Mouse (Mus musculus) small intestine, adult 2 months (tissue): Measurements from ENCODE around the gene Rasa3. TPM values are rescaled to one million over a fixed set of nuclear protein-coding genes. Genes with fewer than 3 reads are reported as not detected.
A peak's percentile ranks its signal among the peaks of the same experiment; 100 is the strongest.

ENCODE experiments used
- H3K27ac ChIP-seq: fragments of 200-500 bp; 2 replicates; pipeline ENCODE4 v1.5.1; 2012; ENCODE audit warnings: low read depth, low read length, control low read depth, inconsistent platforms; ENCODE audit not compliant: insufficient read depth
- H3K27me3 ChIP-seq: fragments of 200-500 bp; 2 replicates; pipeline ENCODE4 v1.6.1; 2012; ENCODE audit warnings: mild to moderate bottlenecking, moderate library complexity, low read length, inconsistent platforms; ENCODE audit not compliant: control insufficient read depth, insufficient read depth
- H3K36me3 ChIP-seq: fragments of 200-500 bp; 2 replicates; pipeline ENCODE4 v1.6.1; 2012; ENCODE audit warnings: mild to moderate bottlenecking, low read length, control low read depth, inconsistent platforms; ENCODE audit not compliant: control insufficient read depth, insufficient read depth
- H3K4me1 ChIP-seq: fragments of 200-500 bp; 2 replicates; pipeline ENCODE4 v1.6.1; 2012; ENCODE audit warnings: low read length, inconsistent platforms, mixed read lengths; ENCODE audit not compliant: control insufficient read depth, insufficient read depth, insufficient read length
- H3K4me3 ChIP-seq: fragments of 200-500 bp; 2 replicates; pipeline ENCODE4 v1.5.1; 2012; ENCODE audit warnings: low read depth, mild to moderate bottlenecking, control low read depth, inconsistent platforms, low read length, moderate library complexity
- CTCF ChIP-seq: fragments of 200-500 bp; IDR thresholded peaks from 2 replicates; pipeline ENCODE4 v1.5.1; 2012; ENCODE audit warnings: low read depth, mild to moderate bottlenecking, control low read depth, inconsistent platforms, low read length, moderate library complexity, mixed read lengths; ENCODE audit not compliant: insufficient replicate concordance, insufficient read length; ENCODE audit errors: extremely low read depth
- POLR2A ChIP-seq: fragments of 200-500 bp; IDR thresholded peaks from 2 replicates; pipeline ENCODE4 v1.6.1; 2012; ENCODE audit warnings: low read depth, mild to moderate bottlenecking, control low read depth, inconsistent platforms, low read length, moderate library complexity
- WGBS: fragments of 180-500 bp; shearing (Covaris S2); methylation state at CpG from one replicate; pipeline ENCODE4 v1.1.7; 2018; 5-methylcytosine and 5-hydroxymethylcytosine counted together
- polyA plus RNA-seq: library from polyadenylated mRNA; depleted of rRNA; stranded (reverse); fragments of >200 nt; gene quantifications from 2 replicates; pipeline ENCODE4 v1.2.3, GENCODE M21; 2012

The Rasa3 gene
- polyA plus RNA-seq, 1 experiment: 13.1 TPM

DNA sequence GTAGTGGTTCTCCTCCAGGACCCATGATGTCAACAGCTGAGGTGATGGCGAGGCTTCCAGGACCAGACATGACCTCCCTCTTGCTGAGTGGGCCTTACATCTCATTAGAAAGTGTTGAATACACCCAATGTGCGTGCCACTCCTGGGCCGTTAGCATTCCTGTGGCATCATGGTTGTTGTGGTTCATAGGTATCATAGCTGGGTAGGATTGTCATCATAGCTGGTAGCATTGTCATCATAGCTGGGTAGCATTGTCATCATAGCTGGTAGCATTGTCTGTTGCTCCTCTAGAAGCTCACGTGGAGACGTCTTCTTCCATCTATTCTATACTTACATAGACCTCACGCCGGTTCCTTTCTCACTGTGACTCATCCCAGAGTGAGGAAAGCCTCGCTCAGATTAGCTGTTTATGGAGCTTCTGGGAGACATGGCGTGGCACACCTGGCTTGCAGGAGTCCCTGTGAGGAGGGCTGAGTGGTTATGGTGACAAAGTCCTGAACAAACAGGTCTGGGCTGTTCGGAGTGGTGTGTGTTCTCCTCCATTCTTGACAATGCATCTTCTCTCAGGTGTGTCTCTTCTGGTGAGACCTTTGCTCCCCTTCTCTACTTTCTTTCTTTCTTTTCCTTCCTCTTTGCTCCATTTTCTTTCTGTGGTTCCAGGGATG, 17.9 kb upstream of the Rasa3 start:
- H3K4me1 ChIP-seq: peaks cover 42% of the 10 kb centered on the region
- WGBS: 50% methylated on average over 10 of the region's 10 CpGs
- no peaks in the 10 kb centered on the region for H3K36me3 ChIP-seq
- no peak overlapping the region for H3K4me3 ChIP-seq
- peak overlapping the region; percentile 72 for H3K27ac ChIP-seq
- H3K27me3 ChIP-seq: no peaks in the 10 kb centered on the region
- TF ChIP-seq POLR2A: no peak
- TF ChIP-seq CTCF: no peak

DNA sequence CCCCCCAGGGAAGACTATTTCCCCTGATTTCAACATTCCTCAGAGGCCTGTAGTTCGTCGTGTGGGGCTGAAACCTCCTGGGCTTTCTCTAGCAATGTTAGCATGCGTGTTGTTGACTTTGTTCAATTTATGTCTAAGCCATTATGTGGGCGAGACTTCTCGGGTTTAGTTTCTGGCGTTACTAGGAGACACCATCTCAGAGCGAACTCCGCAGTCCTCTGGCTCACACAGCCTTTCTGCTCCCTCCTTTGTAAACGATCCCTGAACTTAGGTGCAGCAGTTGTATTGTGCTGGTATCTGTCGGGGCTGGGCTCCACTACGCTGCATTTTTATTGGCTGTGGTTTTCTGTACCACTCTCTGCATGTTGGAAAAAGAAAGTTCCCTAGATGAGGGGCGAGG, 17.3 kb upstream of the Rasa3 start:
- Histone ChIP-seq H3K27me3 (no peaks in the 10 kb centered on the region), H3K4me1 (peaks cover 42% of the 10 kb centered on the region), H3K4me3 (no peak overlapping the region), H3K27ac (peak overlapping the region; percentile 72), H3K36me3 (no peaks in the 10 kb centered on the region)
- no peak for TF ChIP-seq POLR2A
- TF ChIP-seq CTCF: no peak
- WGBS: 42% methylated on average over 12 of the region's 12 CpGs

DNA sequence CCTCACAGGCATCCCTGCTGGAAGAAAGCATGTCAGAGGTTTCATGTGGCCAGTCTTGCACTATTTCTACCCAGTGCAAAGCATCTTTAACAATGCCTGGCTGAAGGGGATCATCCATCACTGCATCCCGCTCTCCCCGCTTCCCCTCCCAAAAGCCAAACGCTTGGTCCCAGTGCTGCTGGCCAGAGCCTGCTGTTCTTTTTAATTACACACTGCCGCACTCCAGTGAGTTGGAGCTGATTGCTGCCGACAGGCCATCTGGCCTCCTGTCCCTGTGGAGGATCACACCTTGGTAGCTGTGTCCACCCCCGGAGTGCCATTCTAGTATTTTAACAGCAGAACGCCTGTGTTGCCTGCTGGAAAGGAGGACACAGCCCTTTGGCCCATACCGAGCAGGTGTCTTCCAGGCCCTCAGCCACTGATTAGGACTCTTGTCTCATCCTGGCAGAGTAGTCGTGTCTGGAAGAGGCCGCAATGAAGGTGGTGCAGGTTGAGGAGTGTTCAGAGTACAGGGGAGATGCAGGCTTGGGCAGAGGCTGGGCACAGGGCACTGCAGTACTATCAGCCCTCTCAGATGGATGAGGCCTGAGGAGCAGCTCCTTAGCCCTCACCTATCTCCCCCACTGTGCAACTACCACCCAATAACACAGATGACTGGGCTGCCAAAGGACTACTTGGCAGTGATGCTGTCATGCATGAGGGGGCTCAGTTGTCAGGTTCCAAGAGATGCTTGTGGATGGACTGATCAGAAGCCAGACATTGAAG, 15.1 kb upstream of the Rasa3 start:
- 57% methylated on average over 10 of the region's 10 CpGs for WGBS
- H3K4me3 ChIP-seq: no peak overlapping the region
- no peak for TF ChIP-seq CTCF
- TF ChIP-seq POLR2A: no peak
- H3K36me3 ChIP-seq: no peaks in the 10 kb centered on the region
- peaks cover 32% of the 10 kb centered on the region for H3K4me1 ChIP-seq
- no peaks in the 10 kb centered on the region for H3K27me3 ChIP-seq
- no peak overlapping the region for H3K27ac ChIP-seq

GRCm38 (mm10) chr8:13689331-13689730, 11.9 kb upstream of the Rasa3 start:
- WGBS: 89% methylated on average over 5 of the region's 5 CpGs
- no peak overlapping the region for H3K27ac ChIP-seq
- no peaks in the 10 kb centered on the region for H3K36me3 ChIP-seq
- no peak overlapping the region for H3K4me3 ChIP-seq
- H3K27me3 ChIP-seq: no peaks in the 10 kb centered on the region
- H3K4me1 ChIP-seq: peaks cover 14% of the 10 kb centered on the region
- no peak for TF ChIP-seq CTCF

GRCm38 (mm10) chr8:13688461-13688860, 11.1 kb upstream of the Rasa3 start:
- H3K4me1 ChIP-seq: peaks cover 14% of the 10 kb centered on the region
- 73% methylated on average over 6 of the region's 6 CpGs for WGBS
- no peaks in the 10 kb centered on the region for H3K36me3 ChIP-seq
- no peak overlapping the region for H3K4me3 ChIP-seq
- no peak overlapping the region for H3K27ac ChIP-seq
- TF ChIP-seq CTCF (no peak), POLR2A (no peak)
- no peaks in the 10 kb centered on the region for H3K27me3 ChIP-seq

DNA sequence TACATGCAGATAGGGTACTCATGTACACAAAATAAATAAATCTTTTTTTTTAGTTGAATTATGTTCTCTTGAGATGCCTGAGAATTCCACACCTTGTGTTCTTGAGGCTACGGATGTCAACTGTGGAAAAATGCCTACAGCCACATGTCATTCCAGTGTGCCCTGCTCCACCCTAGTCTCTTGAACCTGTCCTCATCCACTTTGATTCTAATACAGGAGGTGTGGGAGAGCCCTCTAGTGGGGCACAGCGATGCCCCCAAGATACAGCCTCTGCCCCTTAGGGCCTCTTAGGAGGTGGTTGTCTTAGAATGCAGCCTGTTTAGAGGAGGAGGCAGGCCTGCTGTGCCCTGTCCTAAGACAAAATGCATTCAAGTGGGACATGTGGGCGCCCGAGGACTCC, 10.5 kb upstream of the Rasa3 start:
- Histone ChIP-seq H3K4me1 (peaks cover 13% of the 10 kb centered on the region), H3K27ac (no peak overlapping the region), H3K27me3 (no peaks in the 10 kb centered on the region), H3K36me3 (no peaks in the 10 kb centered on the region), H3K4me3 (no peak overlapping the region)
- TF ChIP-seq CTCF (peak; percentile 8; the same call in 1 of the 2 replicates), POLR2A (no peak)
- WGBS: 82% methylated on average over 4 of the region's 4 CpGs

DNA sequence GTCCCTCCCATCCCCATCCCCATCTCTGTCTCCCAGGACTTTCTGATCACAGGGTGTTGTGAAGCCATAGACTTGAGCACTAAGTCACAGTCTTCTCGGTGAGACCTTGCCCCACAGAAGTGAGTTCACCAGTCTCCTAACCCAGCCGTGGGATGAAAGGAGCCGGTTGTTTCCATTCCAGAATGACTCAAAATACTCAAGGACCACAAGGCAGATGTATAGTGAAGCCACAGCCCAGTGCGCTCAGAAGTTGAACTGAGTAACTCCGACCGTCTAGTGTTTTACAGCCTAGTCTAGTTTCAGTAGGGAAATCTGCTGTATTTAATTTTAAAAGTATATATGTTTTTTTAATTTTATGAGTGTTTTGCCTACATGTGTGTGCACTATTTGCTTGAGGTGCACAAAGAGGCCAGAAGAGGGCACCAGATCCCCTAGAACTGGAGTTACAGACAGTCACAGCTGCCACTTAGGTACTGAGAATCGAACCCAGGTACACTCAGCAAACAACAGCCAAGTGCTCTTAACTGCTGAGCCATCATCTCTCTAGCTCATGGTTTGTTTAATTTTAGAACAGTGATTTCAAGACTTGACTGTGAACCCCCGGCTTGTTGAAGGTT, 9.8 kb upstream of the Rasa3 start:
- TF ChIP-seq CTCF: no peak
- TF ChIP-seq POLR2A: no peak
- H3K27me3 ChIP-seq: no peaks in the 10 kb centered on the region
- no peak overlapping the region for H3K4me3 ChIP-seq
- whole genome bisulfite sequencing: 94% methylated on average over 8 of the region's 8 CpGs
- peaks cover 6% of the 10 kb centered on the region; the same call in 1 of the 2 replicates for H3K4me1 ChIP-seq
- H3K27ac ChIP-seq: no peak overlapping the region
- H3K36me3 ChIP-seq: no peaks in the 10 kb centered on the region
